Mouse (Mus musculus) liver, embryonic 14.5 days (tissue): ENCODE data around the gene Nps.

Experiments used
- CTCF ChIP-seq: IDR thresholded peaks from 2 replicates; pipeline ENCODE4 v1.5.1; 2016; ENCODE audit warnings: antibody characterized with exemption, low read depth, control low read depth
- EP300 ChIP-seq: IDR thresholded peaks from 2 replicates; pipeline ENCODE4 v1.6.1; 2016; ENCODE audit warnings: antibody characterized with exemption, low read depth

DNA sequence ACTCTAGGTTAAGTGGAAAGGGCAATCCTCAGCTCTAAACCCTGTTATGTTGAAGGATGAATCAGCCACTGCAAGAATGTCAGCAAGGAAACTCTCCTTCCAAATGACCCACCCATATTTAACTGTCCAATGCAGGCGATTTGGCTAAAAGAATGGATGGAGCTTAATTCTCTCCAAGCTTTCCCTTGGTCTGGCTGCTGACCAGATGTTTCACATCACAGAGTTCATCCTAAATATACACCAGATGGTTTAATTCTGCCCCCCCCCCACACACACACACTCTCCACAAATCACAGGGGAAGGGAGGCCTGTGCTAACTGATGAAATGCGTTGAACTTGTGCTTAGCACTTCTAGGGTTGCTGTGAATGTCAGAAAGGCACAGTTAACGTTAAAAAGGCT, 21.4 kb upstream of the Nps start:
- TF ChIP-seq CTCF, result no peak
- TF ChIP-seq EP300, result no peak
